Mouse (Mus musculus) liver, adult 2 months (tissue): ENCODE data around the gene Prkca.

ENCODE experiments used
- CTCF ChIP-seq: fragments of 200-500 bp; IDR thresholded peaks from 2 replicates; pipeline ENCODE4 v1.5.1; 2011; ENCODE audit warnings: low read depth, low read length, control low read depth
- POLR2A ChIP-seq: fragments of 200-500 bp; IDR thresholded peaks from 2 replicates; pipeline ENCODE4 v1.6.1; 2011; ENCODE audit warnings: low read length, control low read depth; ENCODE audit not compliant: insufficient read depth; ENCODE audit errors: extremely low read depth

- no peak for TF ChIP-seq CTCF
- TF ChIP-seq POLR2A: no peak
These were observed 144.2 kb downstream of the Prkca start for GRCm38 (mm10) chr11:108199429-108199985.
